Mouse (Mus musculus) activated CD4-positive, CD25-positive, alpha-beta regulatory T cell (primary cell): ENCODE measurements around the gene Arhgap32. TPM values are rescaled to one million over a fixed set of nuclear protein-coding genes. Genes with fewer than 3 reads are reported as not detected.

ENCODE experiments used
- polyA plus RNA-seq, 2 experiments: library from polyadenylated mRNA; unstranded; fragments of 100-300 nt; shearing (Covaris generic); gene quantifications; one replicate each; pipeline ENCODE4 v1.2.1; 2017

The Arhgap32 gene
- polyA plus RNA-seq = under 1 TPM in 1 of 2 experiments, not detected in 1; 0.27 TPM

GRCm38 (mm10) chr9:32115786-32116185 is at the start of gene Arhgap32:
Gene Arhgap32 (plus strand): TSS chr9:32116136.

Other genes with a start within 250 kb of the Arhgap32 start
- gene Barx2, start 202.7 kb upstream of the Arhgap32 start, polyA plus RNA-seq = under 1 TPM in 1 of 2 experiments, not detected in 1; 0.13 TPM
- under 1 TPM in 1 of 2 experiments, not detected in 1; 0.07 TPM for gene Kcnj5, start 228.2 kb downstream of the Arhgap32 start, polyA plus RNA-seq